Mouse (Mus musculus) megakaryocyte, embryonic 14.5 days (primary cell): Measurements from ENCODE around the gene Ormdl2.

Source experiments
- FLI1 ChIP-seq: IDR thresholded peaks from 2 replicates; pipeline ENCODE4 v1.6.1; 2012; ENCODE audit warnings: low read length, inconsistent platforms, mixed read lengths
- GATA1 ChIP-seq: IDR thresholded peaks from 3 replicates; pipeline ENCODE4 v1.6.1; 2012; ENCODE audit warnings: mixed read lengths, low read length, inconsistent platforms, borderline replicate concordance

DNA sequence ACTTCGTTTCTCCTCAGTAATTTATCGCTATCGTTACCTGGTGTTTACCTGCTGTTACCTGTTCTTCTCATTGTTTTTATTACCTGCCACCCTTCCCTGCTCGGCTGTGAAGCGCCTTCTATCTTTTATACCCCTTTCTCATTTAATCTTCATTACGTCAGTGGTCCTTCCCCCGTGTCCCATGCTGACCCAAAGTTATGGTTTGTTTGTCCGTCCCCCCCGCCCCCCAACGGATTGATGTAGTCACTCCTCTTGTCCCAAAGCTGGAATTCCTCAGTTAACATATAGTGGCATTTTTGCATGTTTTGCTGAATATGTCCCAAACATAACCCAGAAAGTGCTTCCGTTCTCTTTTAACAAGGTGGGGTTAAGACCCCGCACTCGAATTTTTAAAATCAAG is 690 bp upstream of the Ormdl2 start:
- TF ChIP-seq GATA1, result no peak
- TF ChIP-seq FLI1, result no peak
